Mouse (Mus musculus) mesoderm, embryonic 11.5 days (tissue): ENCODE results near the gene Mlh1.

Experiments used
- DNase-seq: peaks from one replicate; pipeline ENCODE4 v3.0.0-alpha.2; 2012; ENCODE audit warnings: low read depth, low spot score

Gene Mlh1

GRCm38 (mm10) chr9:111271434-111272160 is at the start of gene Mlh1, which contains the start of gene Epm2aip1:
Gene Mlh1, minus strand, starts transcription at chr9:111271791.
Gene Epm2aip1, plus strand, starts transcription at chr9:111271929.
- DNase-seq, result peak; percentile 100

- no peak for DNase-seq
These were observed 49.3 kb upstream of the Mlh1 start for GRCm38 (mm10) chr9:111320912-111321311.

GRCm38 (mm10) chr9:111314219-111314618 is 42.6 kb upstream of the Mlh1 start:
- DNase-seq, result peak; percentile 54

- no peak for DNase-seq
These were observed 42.2 kb upstream of the Mlh1 start for GRCm38 (mm10) chr9:111313793-111314192.

- no peak for DNase-seq
These were observed 41.7 kb upstream of the Mlh1 start for GRCm38 (mm10) chr9:111313299-111313698.

- DNase-seq, result no peak
These were observed 41.0 kb upstream of the Mlh1 start for GRCm38 (mm10) chr9:111312442-111313141.

- no peak for DNase-seq
These were observed 40.4 kb upstream of the Mlh1 start for GRCm38 (mm10) chr9:111311843-111312441.

- DNase-seq, result no peak
These were observed 39.6 kb upstream of the Mlh1 start, which contains the start of gene Trank1 for GRCm38 (mm10) chr9:111311031-111311842. Gene Trank1, plus strand, starts transcription at chr9:111311739.

- DNase-seq, result no peak
These were observed 34.6 kb upstream of the Mlh1 start for GRCm38 (mm10) chr9:111306142-111306541.

- no peak for DNase-seq
These were observed 32.4 kb upstream of the Mlh1 start for GRCm38 (mm10) chr9:111304036-111304435.

GRCm38 (mm10) chr9:111302196-111302831 is 30.7 kb upstream of the Mlh1 start:
- no peak for DNase-seq

- no peak for DNase-seq
These were observed 27.0 kb upstream of the Mlh1 start for GRCm38 (mm10) chr9:111298606-111299005.

- no peak for DNase-seq
These were observed 24.8 kb upstream of the Mlh1 start for GRCm38 (mm10) chr9:111296433-111296832.

GRCm38 (mm10) chr9:111295323-111295722 is 23.7 kb upstream of the Mlh1 start:
- DNase-seq, result no peak

GRCm38 (mm10) chr9:111294911-111295310 is 23.3 kb upstream of the Mlh1 start:
- DNase-seq, result no peak

- DNase-seq, result no peak
These were observed 21.6 kb upstream of the Mlh1 start for GRCm38 (mm10) chr9:111293234-111293633.

GRCm38 (mm10) chr9:111290539-111291100 is 19.0 kb upstream of the Mlh1 start:
- DNase-seq, result no peak

- DNase-seq, result peak; percentile 87
These were observed 18.3 kb upstream of the Mlh1 start for GRCm38 (mm10) chr9:111289832-111290339.

GRCm38 (mm10) chr9:111289294-111289831 is 17.8 kb upstream of the Mlh1 start:
- DNase-seq, result no peak

GRCm38 (mm10) chr9:111287956-111288355 is 16.4 kb upstream of the Mlh1 start:
- no peak for DNase-seq
